Mouse (Mus musculus) testis, adult 2 months (tissue): Measurements from ENCODE around the gene Nav2. TPM values are rescaled to one million over a fixed set of nuclear protein-coding genes. Genes with fewer than 3 reads are reported as not detected.

Experiments
- H3K27ac ChIP-seq: fragments of 200-500 bp; 2 replicates; pipeline ENCODE4 v1.5.1; 2012; ENCODE audit warnings: low read depth, low read length; ENCODE audit not compliant: control insufficient read depth, insufficient read depth
- H3K27me3 ChIP-seq: fragments of 200-500 bp; 2 replicates; pipeline ENCODE4 v1.6.1; 2012; ENCODE audit warnings: mild to moderate bottlenecking, low read length, moderate library complexity; ENCODE audit not compliant: control insufficient read depth, insufficient read depth
- H3K36me3 ChIP-seq: fragments of 200-500 bp; 2 replicates; pipeline ENCODE4 v1.6.1; 2012; ENCODE audit warnings: mild to moderate bottlenecking, low read length; ENCODE audit not compliant: control insufficient read depth, insufficient read depth
- H3K4me1 ChIP-seq: fragments of 200-500 bp; 2 replicates; pipeline ENCODE4 v1.6.1; 2012; ENCODE audit warnings: low read length; ENCODE audit not compliant: control insufficient read depth, insufficient read depth
- H3K4me3 ChIP-seq: fragments of 200-500 bp; 2 replicates; pipeline ENCODE4 v1.5.1; 2012; ENCODE audit warnings: low read depth, mild to moderate bottlenecking, low read length, moderate library complexity, mixed read lengths; ENCODE audit not compliant: control insufficient read depth
- CTCF ChIP-seq: fragments of 200-500 bp; IDR thresholded peaks from 2 replicates; pipeline ENCODE4 v1.5.1; 2012; ENCODE audit warnings: low read depth, mild to moderate bottlenecking, inconsistent platforms, low read length, moderate library complexity; ENCODE audit not compliant: control insufficient read depth, insufficient read depth, insufficient replicate concordance
- POLR2A ChIP-seq: fragments of 200-500 bp; IDR thresholded peaks from 2 replicates; pipeline ENCODE4 v1.6.1; 2012; ENCODE audit warnings: low read depth, mild to moderate bottlenecking, inconsistent platforms, low read length, moderate library complexity; ENCODE audit not compliant: control insufficient read depth
- polyA plus RNA-seq: library from polyadenylated mRNA; depleted of rRNA; stranded (reverse); fragments of >200 nt; gene quantifications from 2 replicates; pipeline ENCODE4 v1.2.3, GENCODE M21; 2012

Gene Nav2
- polyA plus RNA-seq, 1 experiment = 20.8 TPM

DNA sequence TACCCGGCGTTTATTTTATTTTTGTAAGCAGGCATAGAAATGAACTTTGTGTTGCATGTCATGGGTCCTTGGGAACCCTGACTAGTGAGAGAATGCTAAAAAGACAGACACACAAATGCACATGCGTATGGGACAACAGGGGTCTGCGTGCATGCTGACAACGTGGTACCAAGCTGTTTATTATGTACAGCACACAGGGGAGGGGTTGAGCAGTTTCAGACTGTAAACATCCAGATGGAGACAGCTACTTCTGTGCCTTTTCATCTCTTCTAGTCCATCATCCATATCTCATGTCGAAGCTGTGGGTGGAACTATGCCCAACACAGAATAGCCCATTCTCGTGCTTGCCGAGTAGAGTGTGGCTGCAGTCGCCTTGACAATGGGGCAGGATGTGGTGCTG lies 482.3 kb downstream of the Nav2 start:
- no peaks in the 10 kb centered on the region for H3K36me3 ChIP-seq
- H3K4me1 ChIP-seq = no peaks in the 10 kb centered on the region
- no peaks in the 10 kb centered on the region for H3K27me3 ChIP-seq
- no peak overlapping the region for H3K27ac ChIP-seq
- no peak for TF ChIP-seq POLR2A
- no peak overlapping the region for H3K4me3 ChIP-seq

DNA sequence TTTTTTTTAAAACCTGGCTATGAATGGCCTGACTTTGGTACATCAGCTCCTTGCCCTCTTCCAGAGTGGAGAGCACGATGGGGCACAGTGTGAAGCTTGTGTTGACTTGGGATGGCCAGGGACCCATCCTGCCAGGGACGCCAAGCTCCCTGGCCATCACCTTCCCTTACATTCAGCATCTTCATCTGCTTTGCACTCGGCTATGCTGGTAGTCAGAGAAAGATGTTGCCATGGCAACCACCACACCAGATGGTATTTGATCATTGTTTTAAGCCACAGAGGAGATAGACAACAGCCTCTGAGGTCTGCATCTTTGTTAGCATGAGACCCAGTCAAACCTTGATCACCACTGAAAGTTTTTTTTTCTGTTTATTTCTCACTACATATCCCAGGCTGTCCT lies 483.7 kb downstream of the Nav2 start:
- no peak for TF ChIP-seq POLR2A
- no peak for TF ChIP-seq CTCF
- Histone ChIP-seq H3K27me3 (no peaks in the 10 kb centered on the region), H3K4me1 (peaks cover 2% of the 10 kb centered on the region; the same call in 1 of the 2 replicates), H3K27ac (no peak overlapping the region), H3K4me3 (no peak overlapping the region), H3K36me3 (no peaks in the 10 kb centered on the region)

DNA sequence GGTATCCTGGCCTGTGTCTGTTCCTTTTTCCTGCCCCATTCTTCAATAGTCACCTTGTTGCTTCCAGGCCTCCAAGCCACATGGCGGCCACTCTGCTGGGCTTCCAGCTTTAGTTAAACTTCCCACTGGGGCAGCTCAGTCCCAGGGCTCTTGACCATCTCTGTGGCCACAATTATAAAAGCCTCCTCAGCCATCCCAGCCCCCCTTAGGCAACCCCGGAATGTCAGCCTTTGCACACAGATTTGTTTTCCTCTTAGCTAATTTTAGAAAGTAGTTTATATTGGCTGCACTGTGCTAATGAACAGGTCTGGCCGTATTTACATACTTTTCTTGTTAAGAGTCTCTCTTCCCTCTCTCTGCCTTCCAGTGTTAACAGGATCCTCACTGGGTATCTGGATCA lies 484.3 kb downstream of the Nav2 start:
- H3K27ac ChIP-seq = no peak overlapping the region

GRCm38 (mm10) chr7:49393857-49394256 lies 485.3 kb downstream of the Nav2 start:
- no peak overlapping the region for H3K27ac ChIP-seq
- no peaks in the 10 kb centered on the region for H3K27me3 ChIP-seq
- H3K4me3 ChIP-seq = no peak overlapping the region
- H3K4me1 ChIP-seq = peaks cover 2% of the 10 kb centered on the region; the same call in 1 of the 2 replicates
- no peak for TF ChIP-seq POLR2A
- TF ChIP-seq CTCF = no peak
- H3K36me3 ChIP-seq = no peaks in the 10 kb centered on the region

More for the DNA sequence above, 484.3 kb downstream of the Nav2 start:
- TF ChIP-seq CTCF = no peak
- no peak for TF ChIP-seq POLR2A
- H3K4me1 ChIP-seq = peaks cover 2% of the 10 kb centered on the region; the same call in 1 of the 2 replicates
- H3K27me3 ChIP-seq = no peaks in the 10 kb centered on the region
- H3K4me3 ChIP-seq = no peak overlapping the region
- no peaks in the 10 kb centered on the region for H3K36me3 ChIP-seq

DNA sequence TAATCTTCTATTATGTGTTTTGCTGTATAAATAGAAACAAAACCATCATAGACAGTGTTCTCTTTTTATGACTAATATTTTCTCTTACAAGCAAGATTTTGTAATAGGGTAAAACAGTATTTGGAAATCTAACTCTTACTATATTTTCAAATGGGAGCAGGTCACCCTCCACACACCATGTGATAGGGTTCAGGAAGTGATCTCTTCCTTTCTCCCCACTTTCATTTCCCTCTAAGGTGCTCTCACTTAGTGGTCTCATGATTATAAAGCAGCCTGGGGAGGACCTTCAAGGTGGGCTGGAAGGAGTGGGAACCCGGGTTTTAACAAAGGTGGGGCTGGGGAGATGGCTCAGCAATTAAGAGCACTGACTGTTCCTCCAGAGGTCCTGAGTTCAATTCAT lies 487.7 kb downstream of the Nav2 start:
- H3K4me1 ChIP-seq = peaks cover 7% of the 10 kb centered on the region
- TF ChIP-seq POLR2A = no peak
- TF ChIP-seq CTCF = no peak
- H3K36me3 ChIP-seq = no peaks in the 10 kb centered on the region

GRCm38 (mm10) chr7:49397441-49398003 lies 489.0 kb downstream of the Nav2 start:
- H3K27ac ChIP-seq = peak overlapping the region; percentile 29; the same call in 1 of the 2 replicates
- no peak for TF ChIP-seq POLR2A
- no peak for TF ChIP-seq CTCF
- H3K4me3 ChIP-seq = no peak overlapping the region

More for the DNA sequence above, 487.7 kb downstream of the Nav2 start:
- Histone ChIP-seq H3K27me3 (no peaks in the 10 kb centered on the region), H3K27ac (no peak overlapping the region), H3K4me3 (no peak overlapping the region)

DNA sequence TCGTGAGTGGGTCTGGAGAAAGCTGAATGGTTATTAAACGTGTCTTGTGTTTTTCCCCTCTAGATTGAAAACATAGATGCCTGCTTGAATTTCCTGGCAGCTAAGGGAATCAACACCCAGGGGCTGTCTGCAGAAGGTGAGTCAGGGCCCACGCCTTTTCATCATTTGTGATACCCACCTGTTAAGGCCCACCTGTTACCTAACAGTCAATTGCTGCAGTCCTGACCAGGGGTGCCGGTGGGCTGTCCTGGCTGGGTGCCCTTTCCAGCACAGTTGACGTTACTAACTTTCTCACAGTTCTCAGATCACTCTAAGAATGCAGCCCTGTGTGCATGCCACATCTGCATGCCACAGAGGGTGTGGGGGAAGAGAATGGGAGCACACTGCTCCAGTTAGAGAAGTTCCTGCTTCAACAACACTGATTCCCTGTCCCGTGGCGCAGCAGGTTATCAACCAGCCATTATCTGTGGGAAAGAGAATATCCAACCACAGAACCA lies 489.6 kb downstream of the Nav2 start:
- Histone ChIP-seq H3K4me1 (peaks cover 7% of the 10 kb centered on the region), H3K27me3 (no peaks in the 10 kb centered on the region), H3K36me3 (no peaks in the 10 kb centered on the region), H3K27ac (no peak overlapping the region), H3K4me3 (no peak overlapping the region)
- no peak for TF ChIP-seq CTCF
- TF ChIP-seq POLR2A = no peak

More at GRCm38 (mm10) chr7:49397441-49398003, 489.0 kb downstream of the Nav2 start:
- H3K4me1 ChIP-seq = peaks cover 7% of the 10 kb centered on the region
- H3K36me3 ChIP-seq = no peaks in the 10 kb centered on the region
- no peaks in the 10 kb centered on the region for H3K27me3 ChIP-seq
